Mouse (Mus musculus) left cerebral cortex, adult 9 months (tissue): ENCODE results near the gene Pfpl.

Experiments
- DNase-seq, 2 experiments: peaks; one replicate each; pipeline ENCODE4 v3.0.0; 2022; ENCODE audit warnings: low spot score in 2 of 2

Gene Pfpl

DNA sequence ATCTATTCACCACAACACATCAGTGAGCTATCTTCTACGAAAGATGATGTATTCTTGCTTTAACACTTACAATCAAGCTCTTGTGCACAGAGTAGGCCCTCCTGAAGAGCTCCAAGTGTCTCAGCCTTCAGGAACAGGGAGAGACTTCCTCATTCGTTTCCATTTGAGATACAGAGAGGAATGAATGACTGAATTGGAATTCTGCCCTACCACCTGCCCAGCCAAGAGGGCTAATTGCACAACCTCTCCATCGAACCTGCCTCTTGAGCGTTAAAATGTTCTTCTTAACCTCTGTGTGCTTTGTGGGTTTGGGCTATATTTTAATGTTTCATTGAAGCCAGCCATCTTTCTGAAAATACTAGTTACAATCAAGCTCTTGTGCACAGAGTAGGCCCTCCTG lies 37.0 kb downstream of the Pfpl start:
- DNase-seq: no peak

DNA sequence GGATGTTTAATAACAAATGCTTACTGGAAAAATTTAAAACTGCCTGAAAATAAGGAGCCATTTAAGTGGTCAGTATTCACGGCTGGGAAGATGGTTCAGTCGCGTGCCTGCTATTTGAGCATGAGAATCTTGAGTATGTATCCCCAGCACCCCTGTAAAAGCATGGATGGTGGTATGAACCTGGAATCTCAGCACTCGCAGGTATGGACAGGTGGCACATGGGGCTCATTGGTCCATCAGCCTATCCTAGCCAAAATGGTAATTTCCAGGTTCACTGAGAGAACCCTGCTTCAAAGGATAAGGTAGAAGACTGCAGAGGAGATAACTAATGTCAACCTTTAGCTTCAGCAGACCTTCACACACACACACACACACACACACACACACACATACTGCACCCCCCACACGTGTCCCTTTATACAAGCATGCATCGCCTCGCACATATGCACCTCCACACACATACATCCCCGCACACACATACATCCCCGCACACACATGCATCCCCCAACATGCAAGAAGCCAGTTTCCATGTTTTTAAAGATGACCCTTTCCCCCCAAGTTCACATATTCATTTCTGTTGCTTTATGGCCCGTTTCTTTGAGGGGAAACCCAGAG lies 37.9 kb downstream of the Pfpl start:
- DNase-seq: no peak

- DNase-seq: peak in 1 of 2 experiments; percentile 80
Observed at GRCm38 (mm10) chr19:12466204-12466603, 38.5 kb downstream of the Pfpl start.

GRCm38 (mm10) chr19:12467436-12467835 lies 39.7 kb downstream of the Pfpl start:
- DNase-seq: no peak

GRCm38 (mm10) chr19:12471866-12472265 lies 44.2 kb downstream of the Pfpl start:
- no peak for DNase-seq

DNA sequence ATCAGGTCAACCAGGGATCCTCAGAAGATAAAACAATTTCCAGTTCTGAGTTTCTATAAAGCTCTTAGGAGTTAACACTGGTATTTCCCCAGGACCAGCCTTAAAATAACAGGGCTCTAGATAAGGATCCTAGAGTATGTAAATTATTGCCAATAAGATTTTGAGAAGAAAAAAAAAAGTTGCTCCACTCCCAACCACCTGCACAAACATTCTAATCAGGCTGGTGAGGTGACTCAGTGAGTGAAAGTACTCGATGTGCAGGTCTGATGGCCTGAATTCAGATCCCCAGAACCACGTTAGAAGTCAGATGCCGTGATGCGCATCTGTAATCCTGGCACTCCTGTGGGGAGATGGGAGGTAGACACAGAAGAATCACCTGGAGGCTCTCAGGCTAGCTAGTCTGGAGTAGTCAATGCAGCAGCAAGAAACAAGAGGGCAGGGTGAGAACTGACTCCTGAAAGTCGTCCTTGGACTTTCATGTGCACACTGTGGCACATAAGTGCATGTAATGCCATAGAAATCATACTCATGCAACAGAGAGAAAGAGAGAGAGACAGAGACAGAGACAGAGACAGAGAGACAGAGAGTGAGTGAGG lies 44.8 kb downstream of the Pfpl start:
- DNase-seq: no peak

DNA sequence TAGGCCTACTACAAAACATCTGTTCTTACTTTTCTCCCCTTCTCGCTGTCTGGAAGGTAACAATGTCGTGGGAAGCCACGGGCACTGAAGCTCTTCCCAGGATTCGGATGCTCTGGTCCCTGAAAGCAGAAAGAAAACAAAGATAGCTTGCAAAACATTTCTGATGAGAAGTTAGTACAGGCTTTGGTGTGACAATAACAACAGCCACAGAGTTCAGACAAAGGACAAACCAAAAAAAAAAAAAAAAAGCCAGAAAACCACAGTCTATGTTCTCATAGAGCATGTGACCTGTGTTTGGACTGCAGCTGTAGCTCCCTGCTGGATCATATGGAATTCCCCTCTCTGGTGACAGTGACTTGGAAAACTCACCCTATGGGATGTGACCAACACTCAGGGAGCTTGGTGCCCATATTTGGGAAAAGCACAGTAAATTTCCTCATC lies 45.5 kb downstream of the Pfpl start:
- DNase-seq: no peak

GRCm38 (mm10) chr19:12473951-12474350 lies 46.2 kb downstream of the Pfpl start:
- no peak for DNase-seq

GRCm38 (mm10) chr19:12475380-12476250 lies 47.9 kb downstream of the Pfpl start:
- peak; percentile 80 to 95 for DNase-seq

GRCm38 (mm10) chr19:12476721-12477270 lies 49.1 kb downstream of the Pfpl start:
- no peak for DNase-seq

GRCm38 (mm10) chr19:12478369-12478768 lies 50.7 kb downstream of the Pfpl start:
- DNase-seq: no peak
